Mouse (Mus musculus): ENCODE data around the gene Dtd1. TPM values are rescaled to one million over a fixed set of nuclear protein-coding genes. Genes with fewer than 3 reads are reported as not detected.

Dtd1 gene
- polyA plus RNA-seq, 2 experiments = 19.1 to 39.8 TPM

DNA sequence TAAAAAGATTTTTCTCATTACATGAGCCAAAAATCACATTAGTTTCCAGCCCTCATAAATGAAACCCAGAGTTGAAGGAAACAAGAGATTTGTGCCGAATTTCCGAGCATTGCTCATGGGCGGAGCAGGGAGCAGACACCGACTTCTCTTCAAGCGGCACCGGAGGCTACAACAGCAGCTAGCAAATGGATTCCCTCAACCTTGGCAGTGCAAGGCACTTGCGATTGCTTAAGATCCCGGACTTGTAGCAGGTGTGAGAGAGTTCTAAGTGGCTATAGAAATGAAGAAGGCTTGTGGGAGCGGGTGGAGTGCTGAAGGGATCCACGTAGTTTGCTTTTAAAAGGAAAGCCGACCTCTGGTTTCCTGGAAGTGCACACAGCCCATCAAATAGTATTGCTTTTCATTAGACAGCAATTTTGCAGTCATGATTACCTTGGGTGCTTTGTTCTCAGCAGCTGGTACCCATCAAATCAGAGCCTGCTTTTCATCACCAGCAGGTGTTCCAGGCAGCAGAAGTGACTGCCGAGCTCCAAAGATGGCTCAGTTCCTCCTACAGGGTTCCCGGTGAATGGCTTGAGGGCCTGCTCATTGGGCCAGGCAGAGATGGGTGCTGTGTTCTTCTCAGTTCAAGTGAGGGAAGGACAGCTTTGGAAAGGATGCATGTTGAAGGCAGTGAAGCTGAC is 77.0 kb downstream of the Dtd1 start:
- Histone ChIP-seq H3K4me2 (replicated peaks; ENCODE audit: low read depth, low read length, severe bottlenecking) (no peak overlapping the region; the same call in 1 of the 2 replicates), H3K36me3 (ENCODE audit: control insufficient read depth, insufficient read depth, low read length) (no peaks in the 10 kb centered on the region), H3K4me1 (ENCODE audit: control insufficient read depth, insufficient read depth, low read length) (peaks cover 38% of the 10 kb centered on the region), H3K27ac (replicated peaks; ENCODE audit: low read depth, low read length) (no peak overlapping the region), H3K9ac (ENCODE audit: low read depth, low read length, severe bottlenecking) (no peak overlapping the region), H3K27me3 (ENCODE audit: control insufficient read depth, insufficient read depth, low read length) (no peaks in the 10 kb centered on the region), H3K4me3 (replicated peaks; ENCODE audit: low read length) (no peak overlapping the region), H3K9me3 (ENCODE audit: control insufficient read depth, low read length) (no peaks in the 10 kb centered on the region)
- WGBS = 13% methylated on average over 13 of the region's 13 CpGs
- peak; percentile 64 for ATAC-seq (ENCODE audit: low FRiP score, low read depth)
- TF ChIP-seq POLR2A (IDR thresholded peaks at IDR 0.05; ENCODE audit: borderline replicate concordance, extremely low read depth, insufficient read depth, insufficient read length) = no peak
- no peak for DNase-seq (ENCODE audit: low spot score)

DNA sequence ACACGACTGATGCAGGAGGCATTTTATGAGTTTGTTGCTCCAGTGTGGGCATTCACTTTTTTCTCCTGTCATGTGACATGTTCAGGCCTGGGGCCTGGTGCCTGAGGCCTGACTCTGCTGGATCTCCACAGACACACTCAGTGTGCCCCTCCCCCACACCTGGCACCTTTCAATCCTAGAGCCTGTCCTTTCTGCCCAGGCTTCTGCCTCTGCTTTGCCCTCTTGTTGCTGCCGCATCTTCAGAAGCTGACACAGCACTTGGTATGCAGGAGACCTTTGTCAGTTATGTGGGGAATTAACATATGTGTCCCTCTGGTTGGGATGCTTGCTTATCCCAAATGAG is 77.5 kb downstream of the Dtd1 start:
- Histone ChIP-seq H3K9ac (ENCODE audit: low read depth, low read length, severe bottlenecking) (no peak overlapping the region), H3K4me3 (replicated peaks; ENCODE audit: low read length) (no peak overlapping the region), H3K9me3 (ENCODE audit: control insufficient read depth, low read length) (no peaks in the 10 kb centered on the region), H3K4me1 (ENCODE audit: control insufficient read depth, insufficient read depth, low read length) (peaks cover 38% of the 10 kb centered on the region), H3K27ac (replicated peaks; ENCODE audit: low read depth, low read length) (no peak overlapping the region), H3K36me3 (ENCODE audit: control insufficient read depth, insufficient read depth, low read length) (no peaks in the 10 kb centered on the region), H3K4me2 (replicated peaks; ENCODE audit: low read depth, low read length, severe bottlenecking) (no peak overlapping the region; the same call in 1 of the 2 replicates), H3K27me3 (ENCODE audit: control insufficient read depth, insufficient read depth, low read length) (no peaks in the 10 kb centered on the region)
- WGBS = 25% methylated on average over 2 of the region's 2 CpGs
- DNase-seq (ENCODE audit: low spot score) (no peak), ATAC-seq (ENCODE audit: low FRiP score, low read depth) (no peak)
- no peak for TF ChIP-seq POLR2A (IDR thresholded peaks at IDR 0.05; ENCODE audit: borderline replicate concordance, extremely low read depth, insufficient read depth, insufficient read length)

DNA sequence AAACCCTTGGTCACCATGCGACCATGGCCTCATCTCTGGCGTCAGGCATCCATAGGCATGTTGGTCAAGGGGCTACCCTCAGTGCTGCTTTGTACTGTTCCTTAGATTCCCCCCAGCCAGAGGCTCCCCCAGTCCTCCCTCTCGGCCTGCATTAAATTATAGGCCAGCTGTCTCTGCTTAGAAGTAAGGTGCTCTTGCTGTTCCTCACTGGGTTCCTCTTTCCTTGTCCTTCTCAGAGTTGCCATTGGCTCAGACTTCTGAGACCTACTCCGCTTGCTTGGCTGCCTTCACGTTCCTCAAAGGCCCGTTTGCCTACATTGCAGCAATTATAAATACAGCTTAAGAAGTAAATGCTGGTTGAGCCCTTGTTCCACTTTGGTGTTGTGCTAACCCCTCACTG is 79.1 kb downstream of the Dtd1 start:
- DNase-seq (ENCODE audit: low spot score) (no peak), ATAC-seq (ENCODE audit: low FRiP score, low read depth) (no peak)
- H3K9me3 ChIP-seq (ENCODE audit: control insufficient read depth, low read length) = no peaks in the 10 kb centered on the region
- WGBS = 50% methylated on average over 6 of the region's 6 CpGs
- TF ChIP-seq POLR2A (IDR thresholded peaks at IDR 0.05; ENCODE audit: borderline replicate concordance, extremely low read depth, insufficient read depth, insufficient read length) = no peak
- H3K4me3 ChIP-seq (replicated peaks; ENCODE audit: low read length) = no peak overlapping the region
- no peak overlapping the region for H3K4me2 ChIP-seq (replicated peaks; ENCODE audit: low read depth, low read length, severe bottlenecking)
- no peaks in the 10 kb centered on the region for H3K36me3 ChIP-seq (ENCODE audit: control insufficient read depth, insufficient read depth, low read length)
- no peak overlapping the region for H3K27ac ChIP-seq (replicated peaks; ENCODE audit: low read depth, low read length)
- H3K4me1 ChIP-seq (ENCODE audit: control insufficient read depth, insufficient read depth, low read length) = peaks cover 40% of the 10 kb centered on the region
- H3K9ac ChIP-seq (ENCODE audit: low read depth, low read length, severe bottlenecking) = no peak overlapping the region
- no peaks in the 10 kb centered on the region for H3K27me3 ChIP-seq (ENCODE audit: control insufficient read depth, insufficient read depth, low read length)

DNA sequence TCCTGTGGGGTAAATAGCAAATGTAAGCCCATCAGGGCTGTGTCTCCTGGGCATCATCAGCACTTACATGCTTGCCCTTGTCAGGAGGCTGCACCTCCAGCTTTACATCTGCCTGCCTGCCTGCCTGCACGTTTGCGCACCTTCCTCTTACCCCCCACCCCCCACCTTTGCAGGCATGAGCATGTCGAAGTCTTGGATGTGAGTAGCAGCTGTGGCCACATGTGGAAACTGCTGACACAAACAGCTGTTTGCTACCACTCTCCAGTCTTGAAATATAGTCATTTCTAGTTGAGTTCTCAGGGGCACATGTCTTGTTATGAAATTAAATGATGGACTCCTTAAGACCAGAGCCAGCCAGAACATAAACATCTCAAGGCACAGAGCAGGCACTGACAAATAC is 79.7 kb downstream of the Dtd1 start:
- 18% methylated on average over 3 of the region's 3 CpGs for WGBS
- Histone ChIP-seq H3K9me3 (ENCODE audit: control insufficient read depth, low read length) (no peaks in the 10 kb centered on the region), H3K36me3 (ENCODE audit: control insufficient read depth, insufficient read depth, low read length) (no peaks in the 10 kb centered on the region), H3K4me3 (replicated peaks; ENCODE audit: low read length) (no peak overlapping the region), H3K4me1 (ENCODE audit: control insufficient read depth, insufficient read depth, low read length) (peaks cover 44% of the 10 kb centered on the region), H3K9ac (ENCODE audit: low read depth, low read length, severe bottlenecking) (no peak overlapping the region), H3K27me3 (ENCODE audit: control insufficient read depth, insufficient read depth, low read length) (no peaks in the 10 kb centered on the region), H3K27ac (replicated peaks; ENCODE audit: low read depth, low read length) (no peak overlapping the region), H3K4me2 (replicated peaks; ENCODE audit: low read depth, low read length, severe bottlenecking) (no peak overlapping the region)
- TF ChIP-seq POLR2A (IDR thresholded peaks at IDR 0.05; ENCODE audit: borderline replicate concordance, extremely low read depth, insufficient read depth, insufficient read length) = no peak
- ATAC-seq (ENCODE audit: low FRiP score, low read depth) (no peak), DNase-seq (ENCODE audit: low spot score) (no peak)

DNA sequence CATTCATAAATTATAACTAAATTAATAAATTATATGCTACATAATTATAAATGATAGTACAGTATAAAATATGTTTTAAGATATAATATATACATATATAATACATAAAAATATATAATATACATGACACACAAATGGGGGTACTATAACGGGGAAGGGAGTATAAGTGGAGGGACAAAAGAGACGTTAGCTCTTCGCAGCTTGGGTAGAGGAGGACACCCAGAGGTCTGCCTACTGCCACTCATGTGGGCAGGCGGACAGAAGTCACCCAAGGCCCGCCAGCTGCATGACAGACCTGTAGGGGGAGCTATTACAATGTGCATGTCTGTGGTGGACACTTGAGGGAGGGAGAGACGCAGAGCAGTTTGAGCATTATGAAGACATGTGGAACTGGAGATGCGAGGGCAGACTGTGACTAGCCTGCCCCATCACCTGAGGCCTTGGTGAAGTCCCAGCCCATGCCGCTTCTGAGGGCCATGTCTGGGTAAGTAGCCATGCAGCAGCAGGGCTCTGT is 92.6 kb downstream of the Dtd1 start:
- no peaks in the 10 kb centered on the region for H3K36me3 ChIP-seq (ENCODE audit: control insufficient read depth, insufficient read depth, low read length)
- no peaks in the 10 kb centered on the region for H3K4me1 ChIP-seq (ENCODE audit: control insufficient read depth, insufficient read depth, low read length)
- TF ChIP-seq POLR2A (IDR thresholded peaks at IDR 0.05; ENCODE audit: borderline replicate concordance, extremely low read depth, insufficient read depth, insufficient read length) = no peak
- H3K27me3 ChIP-seq (ENCODE audit: control insufficient read depth, insufficient read depth, low read length) = no peaks in the 10 kb centered on the region
- no peak overlapping the region for H3K9ac ChIP-seq (ENCODE audit: low read depth, low read length, severe bottlenecking)
- WGBS = 82% methylated on average over 8 of the region's 8 CpGs
- ATAC-seq (ENCODE audit: low FRiP score, low read depth) = no peak
- no peak for DNase-seq (ENCODE audit: low spot score)
- H3K27ac ChIP-seq (replicated peaks; ENCODE audit: low read depth, low read length) = no peak overlapping the region
- no peaks in the 10 kb centered on the region for H3K9me3 ChIP-seq (ENCODE audit: control insufficient read depth, low read length)
- no peak overlapping the region for H3K4me2 ChIP-seq (replicated peaks; ENCODE audit: low read depth, low read length, severe bottlenecking)
- H3K4me3 ChIP-seq (replicated peaks; ENCODE audit: low read length) = no peak overlapping the region
